Mouse (Mus musculus) kidney, adult 2 months (tissue): ENCODE results near the gene Nhlrc4.

Experiments
- CTCF ChIP-seq: fragments of 200-500 bp; conservative IDR thresholded peaks from 2 replicates; pipeline ENCODE4 v1.5.1; 2011; ENCODE audit warnings: low read depth, mild to moderate bottlenecking, control low read depth, low read length, moderate library complexity, mixed read lengths; ENCODE audit not compliant: insufficient read depth, insufficient read length
- POLR2A ChIP-seq: fragments of 200-500 bp; IDR thresholded peaks from one replicate; pipeline ENCODE4 v1.6.1; 2011; ENCODE audit warnings: low read depth, low read length, control low read depth

DNA sequence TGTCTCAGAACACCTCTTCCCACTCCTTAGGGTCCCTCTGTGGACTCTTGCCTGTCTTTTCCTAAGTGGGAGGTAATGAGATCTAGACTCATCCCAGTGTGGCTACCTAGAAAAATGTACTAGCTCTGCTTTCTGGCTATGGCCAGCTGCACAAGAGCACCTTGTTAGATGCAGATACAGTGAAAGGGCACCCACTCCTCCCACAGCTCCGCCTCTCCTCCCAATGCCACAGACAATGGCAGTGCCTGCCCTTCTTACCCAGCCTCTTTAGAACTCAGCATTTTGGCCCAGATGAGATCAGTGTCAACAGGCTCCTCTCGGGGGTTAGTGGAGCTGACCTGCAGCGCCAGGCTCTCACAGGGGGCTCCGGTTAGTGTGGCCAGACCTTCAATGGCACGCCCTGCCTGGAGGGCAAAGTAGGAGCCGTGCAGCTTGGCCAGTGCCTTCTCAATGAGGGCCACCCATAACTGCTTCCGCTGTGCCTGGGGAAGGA is 17.7 kb upstream of the Nhlrc4 start:
- no peak for TF ChIP-seq CTCF
- no peak for TF ChIP-seq POLR2A
